Mouse (Mus musculus): ENCODE measurements around the gene Itpk1. TPM values are rescaled to one million over a fixed set of nuclear protein-coding genes. Genes with fewer than 3 reads are reported as not detected.

The Itpk1 gene
- polyA plus RNA-seq, 1 experiment from 2014 or later: 17.1 TPM

- Histone ChIP-seq H3K27me3 (0 out of 2 replicates have a peak, but pooled peaks cover 4% of the 10 kb centered on the region), H3K4me2 (replicated peaks) (no peak overlapping the region), H3K36me3 (no peaks in the 10 kb centered on the region), H3K9ac (no peak overlapping the region), H3K27ac (no peak overlapping the region), H3K4me1 (peaks cover 9% of the 10 kb centered on the region), H3K9me3 (replicated peaks) (no peaks in the 10 kb centered on the region), H3K4me3 (no peak overlapping the region)
- ATAC-seq (ENCODE audit: low FRiP score): no peak
- WGBS: 87% methylated on average over 5 of the region's 5 CpGs
Observed at GRCm38 (mm10) chr12:102709896-102710295, 5.2 kb upstream of the Itpk1 start.

- no peak overlapping the region for H3K27ac ChIP-seq
- H3K27me3 ChIP-seq: 0 out of 2 replicates have a peak, but pooled peaks cover 4% of the 10 kb centered on the region
- peaks cover 20% of the 10 kb centered on the region for H3K4me1 ChIP-seq
- H3K9ac ChIP-seq: no peak overlapping the region
- no peak overlapping the region for H3K4me3 ChIP-seq
- no peak for ATAC-seq (ENCODE audit: low FRiP score)
- no peak overlapping the region for H3K4me2 ChIP-seq (replicated peaks)
- no peaks in the 10 kb centered on the region for H3K36me3 ChIP-seq
- WGBS: 73% methylated on average over 11 of the region's 11 CpGs
- no peaks in the 10 kb centered on the region for H3K9me3 ChIP-seq (replicated peaks)
Observed at GRCm38 (mm10) chr12:102708220-102708619, 3.5 kb upstream of the Itpk1 start.

- no peaks in the 10 kb centered on the region for H3K36me3 ChIP-seq
- H3K9me3 ChIP-seq (replicated peaks): no peaks in the 10 kb centered on the region
- 0 out of 2 replicates have a peak, but pooled peaks cover 4% of the 10 kb centered on the region for H3K27me3 ChIP-seq
- H3K4me3 ChIP-seq: no peak overlapping the region
- H3K27ac ChIP-seq: no peak overlapping the region
- no peak for ATAC-seq (ENCODE audit: low FRiP score)
- H3K4me1 ChIP-seq: peaks cover 31% of the 10 kb centered on the region
- no peak overlapping the region for H3K4me2 ChIP-seq (replicated peaks)
- H3K9ac ChIP-seq: no peak overlapping the region
- 83% methylated on average over 10 of the region's 10 CpGs for WGBS
Observed at GRCm38 (mm10) chr12:102706833-102707463, 2.2 kb upstream of the Itpk1 start.

GRCm38 (mm10) chr12:102705906-102706640, 1.3 kb upstream of the Itpk1 start:
- Histone ChIP-seq H3K4me1 (peaks cover 33% of the 10 kb centered on the region), H3K27ac (no peak overlapping the region), H3K36me3 (no peaks in the 10 kb centered on the region), H3K9ac (no peak overlapping the region), H3K27me3 (0 out of 2 replicates have a peak, but pooled peaks cover 4% of the 10 kb centered on the region), H3K9me3 (replicated peaks) (no peaks in the 10 kb centered on the region), H3K4me2 (replicated peaks) (peak overlapping the region; percentile 97), H3K4me3 (no peak overlapping the region)
- no peak for ATAC-seq (ENCODE audit: low FRiP score)
- WGBS: 79% methylated on average over 6 of the region's 6 CpGs

- peaks cover 35% of the 10 kb centered on the region for H3K4me1 ChIP-seq
- peak overlapping the region; percentile 89 for H3K27ac ChIP-seq
- peak overlapping the region; percentile 80 for H3K4me3 ChIP-seq
- H3K9ac ChIP-seq: peak overlapping the region; percentile 79
- 4% methylated on average over 28 of the region's 45 CpGs for WGBS
- H3K27me3 ChIP-seq: 0 out of 2 replicates have a peak, but pooled peaks cover 4% of the 10 kb centered on the region
- H3K36me3 ChIP-seq: no peaks in the 10 kb centered on the region
- peak; percentile 89 for ATAC-seq (ENCODE audit: low FRiP score)
- H3K4me2 ChIP-seq (replicated peaks): peak overlapping the region; percentile 97
- no peaks in the 10 kb centered on the region for H3K9me3 ChIP-seq (replicated peaks)
Observed at GRCm38 (mm10) chr12:102705216-102705871, 614 bp upstream of the Itpk1 start.

GRCm38 (mm10) chr12:102703921-102704408, 765 bp downstream of the Itpk1 start:
- 0 out of 2 replicates have a peak, but pooled peaks have one; percentile 3 for ATAC-seq (ENCODE audit: low FRiP score)
- Histone ChIP-seq H3K36me3 (no peaks in the 10 kb centered on the region), H3K9ac (peak overlapping the region; percentile 79), H3K27ac (peak overlapping the region; percentile 67), H3K27me3 (0 out of 2 replicates have a peak, but pooled peaks cover 4% of the 10 kb centered on the region), H3K4me3 (peak overlapping the region; percentile 80), H3K4me2 (replicated peaks) (peak overlapping the region; percentile 97), H3K9me3 (replicated peaks) (no peaks in the 10 kb centered on the region), H3K4me1 (peaks cover 42% of the 10 kb centered on the region)
- 6% methylated on average over 17 of the region's 17 CpGs for WGBS

- Histone ChIP-seq H3K4me1 (peaks cover 48% of the 10 kb centered on the region), H3K27ac (no peak overlapping the region), H3K4me2 (replicated peaks) (peak overlapping the region; percentile 97), H3K4me3 (peak overlapping the region; percentile 80), H3K9me3 (replicated peaks) (no peaks in the 10 kb centered on the region), H3K36me3 (no peaks in the 10 kb centered on the region), H3K27me3 (0 out of 2 replicates have a peak, but pooled peaks cover 4% of the 10 kb centered on the region), H3K9ac (peak overlapping the region; percentile 79; the same call in 1 of the 2 replicates)
- no peak for ATAC-seq (ENCODE audit: low FRiP score)
- WGBS: 29% methylated on average over 6 of the region's 6 CpGs
Observed at GRCm38 (mm10) chr12:102703441-102703840, 1.3 kb downstream of the Itpk1 start.

GRCm38 (mm10) chr12:102703111-102703412, 1.7 kb downstream of the Itpk1 start:
- Histone ChIP-seq H3K27ac (peak overlapping the region; percentile 49; the same call in 1 of the 2 replicates), H3K9me3 (replicated peaks) (no peaks in the 10 kb centered on the region), H3K9ac (peak overlapping the region; percentile 15; the same call in 1 of the 2 replicates), H3K4me1 (peaks cover 51% of the 10 kb centered on the region), H3K4me2 (replicated peaks) (peak overlapping the region; percentile 97), H3K27me3 (0 out of 2 replicates have a peak, but pooled peaks cover 4% of the 10 kb centered on the region), H3K4me3 (peak overlapping the region; percentile 80), H3K36me3 (no peaks in the 10 kb centered on the region)
- ATAC-seq (ENCODE audit: low FRiP score): no peak
- WGBS: 2% methylated on average over 4 of the region's 4 CpGs

- Histone ChIP-seq H3K9me3 (replicated peaks) (no peaks in the 10 kb centered on the region), H3K4me2 (replicated peaks) (peak overlapping the region; percentile 97), H3K27ac (peak overlapping the region; percentile 49; the same call in 1 of the 2 replicates), H3K4me3 (peak overlapping the region; percentile 80), H3K9ac (0 out of 2 replicates have a peak overlapping the region, but pooled peaks have one; percentile 24), H3K36me3 (no peaks in the 10 kb centered on the region), H3K27me3 (0 out of 2 replicates have a peak, but pooled peaks cover 4% of the 10 kb centered on the region), H3K4me1 (peaks cover 57% of the 10 kb centered on the region)
- no peak for ATAC-seq (ENCODE audit: low FRiP score)
- 4% methylated on average over 15 of the region's 15 CpGs for WGBS
Observed at GRCm38 (mm10) chr12:102702356-102703110, 2.2 kb downstream of the Itpk1 start.

GRCm38 (mm10) chr12:102701691-102702207, 3.0 kb downstream of the Itpk1 start:
- Histone ChIP-seq H3K9me3 (replicated peaks) (no peaks in the 10 kb centered on the region), H3K9ac (no peak overlapping the region), H3K4me3 (no peak overlapping the region), H3K36me3 (no peaks in the 10 kb centered on the region), H3K4me2 (replicated peaks) (peak overlapping the region; percentile 97), H3K27ac (no peak overlapping the region), H3K4me1 (peaks cover 63% of the 10 kb centered on the region), H3K27me3 (0 out of 2 replicates have a peak, but pooled peaks cover 3% of the 10 kb centered on the region)
- WGBS: 82% methylated on average over 5 of the region's 5 CpGs
- no peak for ATAC-seq (ENCODE audit: low FRiP score)

- Histone ChIP-seq H3K9me3 (replicated peaks) (no peaks in the 10 kb centered on the region), H3K9ac (no peak overlapping the region), H3K4me3 (no peak overlapping the region), H3K36me3 (no peaks in the 10 kb centered on the region), H3K4me1 (peaks cover 63% of the 10 kb centered on the region), H3K4me2 (replicated peaks) (no peak overlapping the region), H3K27ac (no peak overlapping the region), H3K27me3 (no peaks in the 10 kb centered on the region)
- WGBS: 73% methylated on average over 12 of the region's 12 CpGs
- ATAC-seq (ENCODE audit: low FRiP score): no peak
Observed at GRCm38 (mm10) chr12:102700453-102700852, 4.3 kb downstream of the Itpk1 start.

All from hindbrain, embryonic 12.5 days (tissue).